Comparison of ENCODE assay signal across 11 mouse cellular contexts in genomic region chr14:73239857-73240256, GRCm38 (mm10). TPM values are rescaled to one million over a fixed set of nuclear protein-coding genes. Genes with fewer than 3 reads are reported as not detected.
DNase-seq lines count a peak whose midpoint lies in the region; ATAC-seq and TF ChIP-seq lines count a peak whose summit lies in the region.
"Had no signal": no experiment of that assay in that cellular context is flagged by ENCODE, and none has a peak within 500 bp of the region (broad histone marks: within the 10 kb centered on the region; RNA-seq: fewer than 3 reads in every experiment).

No protein-coding gene starts in this region.

- H3K4me1 ChIP-seq in forebrain, embryonic 12.5 days: peaks cover 4% of the 10 kb centered on the region; the same call in 1 of the 2 replicates
- H3K4me1 ChIP-seq in forebrain, postnatal 0 days (ENCODE audit: insufficient read depth): peaks cover 6% of the 10 kb centered on the region; the same call in 1 of the 2 replicates
- peaks cover 4% of the 10 kb centered on the region; the same call in 1 of the 2 replicates for H3K4me1 ChIP-seq in kidney, adult 2 months (ENCODE audit: control insufficient read depth, insufficient read depth, low read length)
- H3K4me1 ChIP-seq in neural tube, embryonic 13.5 days (replicated peaks): peaks cover 24% of the 10 kb centered on the region
- peaks cover 13% of the 10 kb centered on the region for H3K4me1 ChIP-seq in limb, embryonic 14.5 days (ENCODE audit: control insufficient read depth, insufficient read depth, low read length)

- DNase-seq in forebrain, postnatal 0 days: no peak
- DNase-seq in kidney, adult 2 months: no peak
- no peak for DNase-seq in kidney, adult 8-10 months
- DNase-seq in neural tube, embryonic 10.5 days (ENCODE audit: extremely low spot score, low spot score): no peak
- peak; percentile 34 for DNase-seq in limb, embryonic 14.5 days (ENCODE audit: low spot score)
- no peak for DNase-seq in spleen, postnatal 14 days (ENCODE audit: low spot score in 2 of 2)
- DNase-seq: cerebellum, adult 8-10 months; right cerebral cortex, adult 18-20 months had no signal

- H3K4me3 ChIP-seq in forebrain, embryonic 12.5 days (replicated peaks): peak overlapping the region; percentile 17; the same call in 1 of the 2 replicates
- H3K4me3 ChIP-seq in forebrain, postnatal 0 days (ENCODE audit: low read depth, low read length): no peak overlapping the region
- H3K4me3 ChIP-seq in kidney, adult 2 months (ENCODE audit: insufficient read depth, low read depth, low read length): peak overlapping the region; percentile 81; the same call in 1 of the 2 replicates
- no peak overlapping the region; the same call in 1 of the 2 replicates for H3K4me3 ChIP-seq in neural tube, embryonic 13.5 days
- 0 out of 2 replicates have a peak overlapping the region, but pooled peaks have one; percentile 57 for H3K4me3 ChIP-seq in limb, embryonic 14.5 days (replicated peaks; ENCODE audit: low read length)

- no peak for ATAC-seq in forebrain, embryonic 12.5 days (ENCODE audit: low FRiP score)
- ATAC-seq in forebrain, postnatal 0 days: no peak
- ATAC-seq in neural tube, embryonic 13.5 days (ENCODE audit: low read depth): no peak
- no peak for ATAC-seq in limb, embryonic 14.5 days (ENCODE audit: low FRiP score, low read depth)

- no peak overlapping the region for H3K27ac ChIP-seq in forebrain, embryonic 12.5 days
- H3K27ac ChIP-seq in forebrain, postnatal 0 days (ENCODE audit: low read depth, low read length): no peak overlapping the region
- H3K27ac ChIP-seq in kidney, adult 2 months (ENCODE audit: insufficient read depth, low read depth, low read length): no peak overlapping the region
- no peak overlapping the region for H3K27ac ChIP-seq in neural tube, embryonic 13.5 days (replicated peaks)
- no peak overlapping the region for H3K27ac ChIP-seq in limb, embryonic 14.5 days (replicated peaks; ENCODE audit: low read depth, low read length)

- H3K9me3 ChIP-seq in forebrain, embryonic 12.5 days: no peaks in the 10 kb centered on the region
- H3K9me3 ChIP-seq in forebrain, postnatal 0 days (ENCODE audit: low read length): no peaks in the 10 kb centered on the region
- no peaks in the 10 kb centered on the region for H3K9me3 ChIP-seq in neural tube, embryonic 13.5 days
- no peaks in the 10 kb centered on the region for H3K9me3 ChIP-seq in limb, embryonic 14.5 days (ENCODE audit: control insufficient read depth, low read length)
- H3K9me3 ChIP-seq: lung, embryonic 15.5 days had no signal

- TF ChIP-seq CTCF in forebrain, postnatal 0 days (IDR thresholded peaks at IDR 0.05; ENCODE audit: low read depth): no peak
- no peak for TF ChIP-seq CTCF in kidney, adult 2 months (conservative IDR thresholded peaks at IDR 0.05; ENCODE audit: insufficient read depth, insufficient read length, low read depth, low read length)

- no peak for TF ChIP-seq POLR2A in kidney, adult 2 months (IDR thresholded peaks at IDR 0.05; ENCODE audit: low read depth, low read length)
- no peak for TF ChIP-seq POLR2A in limb, embryonic 14.5 days (IDR thresholded peaks at IDR 0.05; ENCODE audit: borderline replicate concordance, extremely low read depth, insufficient read depth, insufficient read length)

- WGBS in forebrain, embryonic 12.5 days: 52% methylated on average over 3 of the region's 3 CpGs
- 47% methylated on average over 3 of the region's 3 CpGs for WGBS in forebrain, postnatal 0 days
- 23% methylated on average over 3 of the region's 3 CpGs for WGBS in kidney, adult 2 months
- WGBS in neural tube, embryonic 13.5 days: 43% methylated on average over 3 of the region's 3 CpGs
- 38% methylated on average over 3 of the region's 3 CpGs for WGBS in limb, embryonic 14.5 days

- no peak overlapping the region for H3K9ac ChIP-seq in forebrain, embryonic 12.5 days
- no peak overlapping the region for H3K9ac ChIP-seq in forebrain, postnatal 0 days
- H3K9ac ChIP-seq in neural tube, embryonic 13.5 days: no peak overlapping the region
- no peak overlapping the region for H3K9ac ChIP-seq in limb, embryonic 14.5 days (ENCODE audit: low read depth, low read length, severe bottlenecking)

- no peaks in the 10 kb centered on the region for H3K27me3 ChIP-seq in forebrain, embryonic 12.5 days
- no peaks in the 10 kb centered on the region for H3K27me3 ChIP-seq in forebrain, postnatal 0 days (ENCODE audit: insufficient read depth, low read length)
- no peaks in the 10 kb centered on the region for H3K27me3 ChIP-seq in kidney, adult 2 months (replicated peaks; ENCODE audit: control insufficient read depth, insufficient read depth, low read length)
- no peaks in the 10 kb centered on the region for H3K27me3 ChIP-seq in neural tube, embryonic 13.5 days
- no peaks in the 10 kb centered on the region for H3K27me3 ChIP-seq in limb, embryonic 14.5 days (ENCODE audit: control insufficient read depth, insufficient read depth, low read length)
- H3K27me3 ChIP-seq: lung, embryonic 15.5 days had no signal

- peak overlapping the region; percentile 32 for H3K4me2 ChIP-seq in forebrain, embryonic 12.5 days
- no peak overlapping the region for H3K4me2 ChIP-seq in forebrain, postnatal 0 days (ENCODE audit: low read depth)
- peak overlapping the region; percentile 30; the same call in 1 of the 2 replicates for H3K4me2 ChIP-seq in neural tube, embryonic 13.5 days
- H3K4me2 ChIP-seq in limb, embryonic 14.5 days (replicated peaks; ENCODE audit: low read depth, low read length, severe bottlenecking): 0 out of 2 replicates have a peak overlapping the region, but pooled peaks have one; percentile 17

- H3K36me3 ChIP-seq in forebrain, embryonic 12.5 days (replicated peaks): no peaks in the 10 kb centered on the region; the same call in 1 of the 2 replicates
- no peaks in the 10 kb centered on the region for H3K36me3 ChIP-seq in forebrain, postnatal 0 days (ENCODE audit: insufficient read depth)
- peaks cover 3% of the 10 kb centered on the region; the same call in 1 of the 2 replicates for H3K36me3 ChIP-seq in kidney, adult 2 months (ENCODE audit: control insufficient read depth, insufficient read depth, low read length)
- peaks cover 6% of the 10 kb centered on the region for H3K36me3 ChIP-seq in neural tube, embryonic 13.5 days
- peaks cover 4% of the 10 kb centered on the region; the same call in 1 of the 2 replicates for H3K36me3 ChIP-seq in limb, embryonic 14.5 days (ENCODE audit: control insufficient read depth, insufficient read depth, low read length)

RNA-seq across cellular contexts. Expression of gene Lpar6, which starts 2.2 kb away (rescaled TPM):
- polyA plus RNA-seq in forebrain, embryonic 12.5 days (2016; fragmentation: Nextera tagmentation; extraction: Ambion mirVana): 11.8 and 14.2 TPM in 2 replicates
- total RNA-seq in forebrain, postnatal 0 days (2014; rRNA removed): 2.2 and 2.6 TPM in 2 replicates
- 1.5 and 1.8 TPM in 2 replicates for polyA plus RNA-seq in forebrain, postnatal 0 days (2015; fragmentation: Nextera tagmentation; extraction: Ambion mirVana)
- polyA plus RNA-seq in kidney, adult 2 months (2012; rRNA removed): 2.9 and 3.1 TPM in 2 replicates
- polyA plus RNA-seq in neural tube, embryonic 13.5 days (2015; fragmentation: Nextera tagmentation; extraction: Ambion mirVana): 6.5 and 8.5 TPM in 2 replicates
- polyA plus RNA-seq in limb, embryonic 14.5 days (2012; rRNA removed): 7.5 and 9.2 TPM in 2 replicates
- polyA plus RNA-seq in limb, embryonic 14.5 days (2014; fragmentation: Nextera tagmentation; extraction: Ambion mirVana): 12.6 and 13.6 TPM in 2 replicates

Comparison
In these comparisons a context has a peak if more than half of its experiments do, and no peak if none do; other contexts are left out.
1. H3K4me3 ChIP-seq: peak in forebrain, embryonic 12.5 days (single experiment), kidney, adult 2 months (single experiment) and limb, embryonic 14.5 days (single experiment); none in forebrain, postnatal 0 days (single experiment) and neural tube, embryonic 13.5 days (single experiment).